Mouse (Mus musculus) adrenal gland, adult (tissue): ENCODE measurements around the gene Tmeff1.
A peak's percentile ranks its signal among the peaks of the same experiment; 100 is the strongest.
"Not testable (repeated sequence)": the region's sequence is repeated elsewhere in the genome, so short reads cannot be mapped to it uniquely, and the experiment has no call there.

Experiments used
- DNase-seq, 2 experiments: peaks; one replicate each; pipeline ENCODE4 v3.0.0; 2022 to 2023; ENCODE audit warnings: low spot score in 1 of 2; ENCODE audit not compliant: inconsistent age in 2 of 2

Tmeff1 gene

DNA sequence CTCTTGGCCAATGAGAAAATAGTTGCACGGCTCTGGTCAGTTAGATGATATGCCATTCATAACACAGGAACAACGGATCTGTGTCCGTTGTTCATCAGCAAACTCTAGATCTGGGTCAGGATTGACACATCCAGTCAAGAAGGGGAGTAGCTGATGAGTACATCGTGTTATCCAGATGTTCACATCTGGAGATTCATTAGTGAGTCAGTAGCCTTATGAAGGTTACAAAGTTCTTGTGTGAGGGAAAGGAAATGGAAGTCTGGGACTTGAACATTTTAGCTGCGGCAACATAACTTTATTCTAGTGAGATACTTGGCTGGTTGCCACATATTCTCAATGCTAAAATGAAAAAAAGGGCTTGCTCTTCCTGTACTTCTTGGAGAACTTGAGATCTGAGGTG, 87.9 kb downstream of the Tmeff1 start:
- DNase-seq = no peak

GRCm38 (mm10) chr4:48674412-48674811, 89.4 kb downstream of the Tmeff1 start:
- no peak for DNase-seq

DNA sequence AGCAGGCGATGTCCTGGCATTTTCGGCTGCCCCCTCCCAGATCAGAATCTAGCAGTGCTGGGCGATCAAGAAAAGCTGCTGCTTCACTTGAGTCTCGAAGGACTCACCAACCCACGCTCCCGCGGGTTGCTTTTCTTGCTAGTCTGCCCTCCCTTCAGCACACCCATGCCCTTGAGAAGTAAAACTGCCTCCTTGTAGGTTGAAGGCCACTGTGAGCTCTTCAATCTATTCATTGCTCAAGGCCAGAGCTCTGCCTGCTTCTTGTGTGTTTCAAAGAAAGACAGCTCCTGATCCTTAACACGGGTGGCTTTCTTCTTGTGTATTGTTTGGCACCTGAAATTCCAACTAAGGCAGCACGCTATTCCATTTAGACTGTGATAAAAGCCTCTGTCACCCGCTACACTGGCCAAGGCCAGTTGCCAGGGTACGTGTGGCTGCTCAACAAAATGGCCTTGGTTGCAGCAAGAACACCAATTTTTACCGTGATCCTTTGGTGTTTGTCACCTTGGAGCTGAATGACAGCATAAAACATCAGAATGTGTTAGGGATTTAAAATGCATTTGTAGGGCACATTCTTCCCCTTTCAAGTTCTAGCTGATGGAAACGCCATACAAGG, 91.7 kb downstream of the Tmeff1 start:
- DNase-seq = peak; percentile 70 to 86

DNA sequence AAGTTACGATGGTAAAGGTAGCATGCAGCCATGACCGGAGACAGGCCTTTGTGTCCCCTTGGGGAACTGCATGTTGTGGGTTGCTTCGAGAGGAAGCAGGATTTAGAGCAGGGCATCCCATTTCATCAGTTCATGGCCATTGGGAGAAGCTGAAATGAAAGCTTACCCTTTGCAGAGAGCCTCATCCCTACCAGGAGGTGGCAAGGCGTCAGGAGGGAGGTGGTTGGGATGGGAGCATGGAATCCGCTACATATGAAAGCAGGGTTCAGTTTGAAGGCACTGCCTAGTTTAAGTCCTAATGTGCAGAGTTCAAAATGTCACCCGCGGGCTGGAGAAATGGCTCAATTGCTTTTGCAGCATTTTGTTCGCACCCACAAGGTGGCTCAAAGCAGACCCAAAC, 92.3 kb downstream of the Tmeff1 start:
- DNase-seq = peak in 1 of 2 experiments; percentile 58

DNA sequence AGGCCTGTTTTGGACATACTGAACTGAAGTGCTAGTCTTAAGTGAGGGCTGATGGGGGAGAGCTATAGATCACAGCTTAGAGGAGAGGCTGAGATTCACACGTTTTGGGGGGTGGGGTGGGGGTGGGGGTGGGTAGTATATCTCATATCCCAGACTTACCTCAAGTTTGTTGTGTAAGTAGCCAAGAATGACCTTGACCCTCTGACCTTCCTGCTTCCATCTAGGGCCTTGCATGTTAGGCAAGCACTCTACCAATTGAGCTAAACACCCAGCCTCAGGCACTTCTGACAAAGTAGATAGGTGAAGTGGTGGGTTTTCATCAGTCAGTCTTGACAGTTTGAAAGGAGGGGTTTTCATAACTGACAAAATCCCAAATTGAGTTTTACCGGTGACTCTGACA, 92.8 kb downstream of the Tmeff1 start:
- DNase-seq = peak in 1 of 2 experiments; percentile 20

- no peak for DNase-seq
These were observed 93.8 kb downstream of the Tmeff1 start for GRCm38 (mm10) chr4:48678793-48679192.

DNA sequence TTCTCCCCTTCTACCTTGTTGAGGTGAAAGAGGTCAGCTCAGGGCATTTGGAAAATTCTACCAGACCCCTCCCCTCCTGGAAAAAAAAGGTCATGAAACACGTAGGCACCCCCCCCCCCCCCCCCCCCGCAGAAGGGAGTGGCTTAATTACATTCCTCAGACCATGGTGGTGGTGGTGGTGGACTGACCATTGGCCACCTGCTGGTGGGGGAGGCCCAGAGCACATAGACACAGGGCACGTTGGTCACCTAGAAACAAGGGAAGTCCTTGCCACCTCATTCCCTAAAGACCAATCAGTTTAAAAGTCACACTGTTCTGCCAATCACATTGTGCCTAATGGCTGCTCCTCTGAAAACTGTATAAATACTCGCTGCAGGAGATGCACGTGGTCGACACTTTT, 94.8 kb downstream of the Tmeff1 start:
- DNase-seq = not testable (repeated sequence)

DNA sequence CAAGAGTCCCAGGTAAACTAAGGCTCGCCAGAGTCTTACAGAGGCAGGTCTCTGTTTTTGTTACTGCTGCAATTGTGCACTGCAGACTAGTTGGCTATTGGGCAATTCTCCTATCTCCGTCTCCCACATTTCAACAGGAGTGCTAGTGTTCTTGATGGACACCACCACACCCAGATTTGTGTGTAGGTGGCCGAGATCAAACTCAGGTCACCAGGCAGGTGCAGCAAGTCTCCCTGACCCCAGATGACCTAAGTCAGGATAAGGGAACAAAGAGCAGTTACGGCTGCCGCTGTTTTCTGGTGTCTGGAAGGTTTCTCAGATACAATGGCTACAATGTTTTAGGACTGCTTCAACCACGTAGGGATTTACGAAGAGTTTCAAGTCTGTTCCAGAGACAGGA, 95.2 kb downstream of the Tmeff1 start:
- DNase-seq = no peak

DNA sequence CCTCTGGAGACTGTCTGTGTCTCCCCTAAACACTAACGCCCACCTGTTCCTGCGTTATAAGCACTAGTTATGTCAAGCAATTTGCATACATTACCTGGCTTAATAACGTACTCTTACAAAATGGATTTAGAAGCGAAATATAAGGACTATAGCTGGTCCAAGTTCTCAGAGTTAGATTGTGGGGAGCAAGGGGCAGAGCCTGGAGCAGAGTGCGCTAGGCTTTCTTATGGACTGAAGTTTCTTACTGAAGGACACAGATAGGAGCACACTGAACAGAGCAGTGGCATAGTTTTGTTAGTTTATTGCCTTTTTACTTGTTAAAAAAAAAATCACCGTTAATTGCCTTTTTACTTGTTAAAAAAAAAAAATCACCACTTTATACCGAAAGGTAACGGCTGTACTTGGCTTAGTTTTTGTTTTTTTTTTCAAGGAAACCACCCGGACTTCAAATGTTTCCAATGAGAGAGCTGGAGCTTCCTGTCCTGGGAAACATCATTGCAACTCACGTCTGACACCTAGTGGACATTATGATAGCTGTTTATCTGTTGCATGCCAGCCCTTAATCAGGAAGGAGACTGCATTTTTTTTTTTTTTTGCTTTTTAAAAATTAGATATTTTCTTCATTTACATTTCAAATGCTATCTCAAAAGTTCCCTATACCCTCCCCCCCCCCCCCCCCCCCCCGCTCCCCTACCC, 95.8 kb downstream of the Tmeff1 start:
- peak in 1 of 2 experiments; percentile 83 for DNase-seq

GRCm38 (mm10) chr4:48683126-48683525, 98.2 kb downstream of the Tmeff1 start:
- DNase-seq = no peak

DNA sequence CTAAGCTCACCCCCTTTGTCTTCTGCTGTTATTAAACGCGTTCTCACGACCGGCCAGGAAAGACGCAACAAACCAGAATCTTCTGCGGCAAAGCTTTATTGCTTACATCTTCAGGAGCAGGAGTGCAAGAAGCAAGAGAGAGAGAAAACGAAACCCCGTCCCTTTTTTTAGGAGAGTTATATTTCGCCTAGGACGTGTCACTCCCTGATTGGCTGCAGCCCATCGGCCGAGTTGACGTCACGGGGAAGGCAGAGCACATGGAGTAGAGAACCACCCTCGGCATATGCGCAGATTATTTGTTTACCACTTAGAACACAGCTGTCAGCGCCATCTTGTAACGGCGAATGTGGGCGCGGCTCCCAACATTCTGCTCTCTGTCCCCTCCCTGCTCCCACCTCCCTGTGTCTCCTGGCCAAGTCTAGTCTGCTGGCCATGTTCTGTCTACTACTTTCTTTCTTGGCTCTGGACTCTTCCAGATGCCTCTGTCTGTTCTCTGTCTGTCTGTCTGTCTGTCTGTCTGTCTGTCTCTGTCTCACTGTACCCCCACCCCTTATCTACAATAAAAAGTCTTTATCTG, 98.7 kb downstream of the Tmeff1 start:
- DNase-seq = not testable (repeated sequence)

DNA sequence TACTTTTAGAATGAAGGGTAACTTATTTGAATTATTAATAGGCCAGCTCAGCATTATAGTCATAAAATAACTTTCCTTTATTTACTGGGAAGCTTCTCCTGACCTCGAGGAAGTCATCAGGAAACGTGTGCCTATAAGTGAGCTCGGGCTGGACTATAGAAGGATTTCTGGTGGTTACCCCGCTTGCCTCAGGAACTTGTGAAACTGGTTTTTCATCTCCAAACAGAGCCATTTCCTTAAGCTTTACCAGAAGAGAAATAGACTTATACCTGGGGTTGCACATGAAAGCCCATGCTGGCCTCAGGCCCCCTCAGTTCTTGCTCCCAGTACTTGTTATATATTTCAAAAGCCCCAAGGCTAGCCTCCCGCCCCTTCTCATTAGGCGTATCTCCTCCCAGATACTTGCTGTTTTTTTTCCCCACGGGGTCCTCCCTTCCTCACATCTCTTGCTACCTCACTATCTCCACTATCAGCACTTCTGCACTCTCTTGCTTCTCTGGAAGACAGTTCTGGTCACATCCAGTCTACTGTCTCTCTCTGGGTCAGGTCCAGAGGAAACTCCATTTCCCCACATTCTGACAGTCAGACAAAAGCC, 99.7 kb downstream of the Tmeff1 start:
- no peak for DNase-seq

GRCm38 (mm10) chr4:48688148-48688547, 103.2 kb downstream of the Tmeff1 start:
- DNase-seq = no peak

- peak in 1 of 2 experiments; percentile 75 for DNase-seq
These were observed 105.7 kb downstream of the Tmeff1 start for GRCm38 (mm10) chr4:48690640-48691039.

GRCm38 (mm10) chr4:48691793-48692437, 106.9 kb downstream of the Tmeff1 start:
- DNase-seq = peak in 1 of 2 experiments; percentile 77

- no peak for DNase-seq
These were observed 107.8 kb downstream of the Tmeff1 start for GRCm38 (mm10) chr4:48692736-48693292.

GRCm38 (mm10) chr4:48696706-48697105, 111.7 kb downstream of the Tmeff1 start:
- DNase-seq = no peak

DNA sequence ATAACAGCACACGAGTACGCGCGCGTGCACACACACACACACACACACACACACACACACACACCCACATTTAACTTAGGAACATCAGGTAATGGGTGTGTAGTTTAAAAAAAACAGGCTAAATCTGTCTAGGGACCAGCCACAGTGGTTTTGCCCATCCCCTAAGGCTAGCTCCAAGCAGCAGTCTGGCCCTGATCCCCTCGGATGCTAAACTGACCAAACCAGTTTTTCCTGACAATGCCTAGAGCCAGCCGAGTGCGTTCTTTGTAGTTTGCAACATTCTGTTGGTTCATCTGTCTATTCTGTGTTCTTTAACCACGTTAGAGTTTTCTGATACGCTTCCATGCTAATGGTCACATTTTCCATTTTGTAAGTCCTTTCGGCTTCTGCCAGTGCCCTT, 112.3 kb downstream of the Tmeff1 start:
- DNase-seq = no peak
